Mouse (Mus musculus) myocyte (in vitro differentiated cells): ENCODE results near the gene Sh3rf1. TPM values are rescaled to one million over a fixed set of nuclear protein-coding genes. Genes with fewer than 3 reads are reported as not detected.

Experiments
- H3K27me3 ChIP-seq: one replicate; pipeline ENCODE4 v1.6.1; 2011; ENCODE audit not compliant: control insufficient read depth, insufficient read depth, insufficient read length
- H3K36me3 ChIP-seq: one replicate; pipeline ENCODE4 v1.6.1; 2011; ENCODE audit not compliant: control insufficient read depth, insufficient read depth
- H3K4me2 ChIP-seq: one replicate; pipeline ENCODE4 v1.6.1; 2011; ENCODE audit warnings: low read depth, control low read depth
- H3K4me3 ChIP-seq: one replicate; pipeline ENCODE4 v1.5.1; 2011; ENCODE audit warnings: mild to moderate bottlenecking, control low read depth, moderate library complexity
- H3K79me2 ChIP-seq: one replicate; pipeline ENCODE4 v1.6.1; 2011; ENCODE audit not compliant: control insufficient read depth, insufficient read depth
- H3ac ChIP-seq: one replicate; pipeline ENCODE4 v1.6.1; 2011; ENCODE audit not compliant: control insufficient read depth, insufficient read length
- CEBPB ChIP-seq: IDR thresholded peaks from 2 replicates; pipeline ENCODE4 v1.6.1; 2011; ENCODE audit warnings: mild to moderate bottlenecking, moderate library complexity; ENCODE audit not compliant: poor library complexity, insufficient read depth, severe bottlenecking
- E2F4 ChIP-seq: IDR thresholded peaks from one replicate; pipeline ENCODE4 v1.6.1; 2011; ENCODE audit warnings: mild to moderate bottlenecking, control low read depth, moderate library complexity; ENCODE audit not compliant: insufficient read depth
- MAX ChIP-seq: IDR thresholded peaks from one replicate; pipeline ENCODE4 v1.6.1; 2011; ENCODE audit warnings: low read depth, mild to moderate bottlenecking, control low read depth
- MYOD1 ChIP-seq, 3 experiments: IDR thresholded peaks; one replicate each; pipeline ENCODE4 v1.6.1; 2011; ENCODE audit warnings: control low read depth in 2 of 3, low read depth in 2 of 3, mild to moderate bottlenecking in 2 of 3, moderate library complexity in 1 of 3; ENCODE audit not compliant: insufficient read length in 2 of 3, control insufficient read depth in 1 of 3
- MYOG ChIP-seq, 3 experiments: IDR thresholded peaks; one replicate each; pipeline ENCODE4 v1.6.1; 2011; ENCODE audit warnings: control low read depth in 2 of 3, low read depth in 2 of 3, mild to moderate bottlenecking in 2 of 3; ENCODE audit not compliant: insufficient read length in 2 of 3, control insufficient read depth in 1 of 3, insufficient read depth in 1 of 3
- POLR2A ChIP-seq: IDR thresholded peaks from one replicate; pipeline ENCODE4 v1.6.1; 2011; ENCODE audit warnings: low read depth, mild to moderate bottlenecking, control low read depth, moderate library complexity; ENCODE audit not compliant: insufficient read length
- POLR2AphosphoS2 ChIP-seq: IDR thresholded peaks from one replicate; pipeline ENCODE4 v1.6.1; 2011; ENCODE audit warnings: low read depth, control low read depth; ENCODE audit not compliant: insufficient read length
- REST ChIP-seq: IDR thresholded peaks from one replicate; pipeline ENCODE4 v1.6.1; 2011; ENCODE audit warnings: mild to moderate bottlenecking, control low read depth, moderate library complexity; ENCODE audit not compliant: insufficient read depth, insufficient read length
- SRF ChIP-seq: IDR thresholded peaks from one replicate; pipeline ENCODE4 v1.6.1; 2011; ENCODE audit warnings: low read depth; ENCODE audit not compliant: control insufficient read depth, insufficient read length
- TCF12 ChIP-seq: IDR thresholded peaks from one replicate; pipeline ENCODE4 v1.6.1; 2011; ENCODE audit warnings: mild to moderate bottlenecking, control low read depth; ENCODE audit not compliant: poor library complexity, insufficient read depth, severe bottlenecking
- TCF3 ChIP-seq: IDR thresholded peaks from one replicate; pipeline ENCODE4 v1.6.1; 2011; ENCODE audit warnings: low read depth, control low read depth; ENCODE audit not compliant: insufficient read length
- USF1 ChIP-seq: IDR thresholded peaks from one replicate; pipeline ENCODE4 v1.6.1; 2011; ENCODE audit warnings: low read depth, mild to moderate bottlenecking, control low read depth, moderate library complexity
- polyA plus RNA-seq: library from polyadenylated mRNA; unstranded; fragments of >200 nt; fragmentation: generic; extraction: Trizol; gene quantifications from one replicate; pipeline ENCODE4 v1.2.1, GENCODE M21; 2012; ENCODE audit warnings: missing spikeins

Gene Sh3rf1
- polyA plus RNA-seq, 1 experiment: 4.2 TPM

- H3K4me3 ChIP-seq: no peak overlapping the region
- peaks cover 9% of the 10 kb centered on the region for H3K36me3 ChIP-seq
- H3K4me2 ChIP-seq: no peak overlapping the region
- no peaks in the 10 kb centered on the region for H3K79me2 ChIP-seq
- no peaks in the 10 kb centered on the region for H3K27me3 ChIP-seq
- H3ac ChIP-seq: no peak overlapping the region
- TF ChIP-seq SRF (no peak), POLR2AphosphoS2 (no peak), CEBPB (no peak), USF1 (no peak), E2F4 (no peak), TCF3 (no peak), MYOG (IDR thresholded peaks at IDR 0.05; ENCODE audit: control insufficient read depth in 1 of 3, insufficient read depth in 1 of 3, insufficient read length in 2 of 3, low read depth in 2 of 3) (no peak), MAX (no peak), POLR2A (no peak), TCF12 (no peak), MYOD1 (IDR thresholded peaks at IDR 0.05; ENCODE audit: control insufficient read depth in 1 of 3, insufficient read length in 2 of 3, low read depth in 2 of 3) (no peak), REST (no peak)
Observed at GRCm38 (mm10) chr8:61384536-61384935, 160.9 kb downstream of the Sh3rf1 start.

- no peaks in the 10 kb centered on the region for H3K27me3 ChIP-seq
- H3K79me2 ChIP-seq: no peaks in the 10 kb centered on the region
- no peak overlapping the region for H3K4me3 ChIP-seq
- TF ChIP-seq MYOD1 (IDR thresholded peaks at IDR 0.05; ENCODE audit: control insufficient read depth in 1 of 3, insufficient read length in 2 of 3, low read depth in 2 of 3): no peak
- TF ChIP-seq MAX: no peak
- TF ChIP-seq E2F4: no peak
- no peak for TF ChIP-seq POLR2A
- no peak for TF ChIP-seq CEBPB
- no peak for TF ChIP-seq USF1
- no peak for TF ChIP-seq SRF
- TF ChIP-seq POLR2AphosphoS2: no peak
- no peak for TF ChIP-seq REST
- TF ChIP-seq TCF12: no peak
- no peak for TF ChIP-seq TCF3
- peaks cover 9% of the 10 kb centered on the region for H3K36me3 ChIP-seq
- H3ac ChIP-seq: no peak overlapping the region
- H3K4me2 ChIP-seq: no peak overlapping the region
Observed at GRCm38 (mm10) chr8:61385502-61386191, 162.0 kb downstream of the Sh3rf1 start.

GRCm38 (mm10) chr8:61386645-61387044 lies 163.0 kb downstream of the Sh3rf1 start:
- no peak overlapping the region for H3K4me2 ChIP-seq
- no peak overlapping the region for H3K4me3 ChIP-seq
- TF ChIP-seq MAX (no peak), TCF12 (no peak), MYOD1 (IDR thresholded peaks at IDR 0.05; ENCODE audit: control insufficient read depth in 1 of 3, insufficient read length in 2 of 3, low read depth in 2 of 3) (no peak), USF1 (no peak), CEBPB (no peak), MYOG (IDR thresholded peaks at IDR 0.05; ENCODE audit: control insufficient read depth in 1 of 3, insufficient read depth in 1 of 3, insufficient read length in 2 of 3, low read depth in 2 of 3) (no peak), POLR2AphosphoS2 (no peak), TCF3 (no peak), E2F4 (no peak), POLR2A (no peak), REST (no peak), SRF (no peak)
- H3ac ChIP-seq: no peak overlapping the region
- no peaks in the 10 kb centered on the region for H3K79me2 ChIP-seq
- H3K36me3 ChIP-seq: peaks cover 9% of the 10 kb centered on the region
- H3K27me3 ChIP-seq: no peaks in the 10 kb centered on the region

- H3K36me3 ChIP-seq: peaks cover 9% of the 10 kb centered on the region
- H3K27me3 ChIP-seq: no peaks in the 10 kb centered on the region
- H3ac ChIP-seq: no peak overlapping the region
- TF ChIP-seq TCF3 (no peak), CEBPB (no peak), POLR2A (no peak), MYOD1 (IDR thresholded peaks at IDR 0.05; ENCODE audit: control insufficient read depth in 1 of 3, insufficient read length in 2 of 3, low read depth in 2 of 3) (no peak), MAX (no peak), SRF (no peak), E2F4 (no peak), USF1 (no peak), MYOG (IDR thresholded peaks at IDR 0.05; ENCODE audit: control insufficient read depth in 1 of 3, insufficient read depth in 1 of 3, insufficient read length in 2 of 3, low read depth in 2 of 3) (no peak), POLR2AphosphoS2 (no peak), REST (no peak)
- H3K79me2 ChIP-seq: no peaks in the 10 kb centered on the region
- no peak overlapping the region for H3K4me3 ChIP-seq
- no peak overlapping the region for H3K4me2 ChIP-seq
Observed at GRCm38 (mm10) chr8:61387501-61387963, 163.9 kb downstream of the Sh3rf1 start.
